Mouse (Mus musculus) heart, postnatal 25 days (tissue): ENCODE data around the gene Lzts2. TPM values are rescaled to one million over a fixed set of nuclear protein-coding genes. Genes with fewer than 3 reads are reported as not detected.
"Not testable (repeated sequence)": the region's sequence is repeated elsewhere in the genome, so short reads cannot be mapped to it uniquely, and the experiment has no call there.

Experiments
- DNase-seq: peaks from one replicate; pipeline ENCODE4 v3.0.0; 2022; ENCODE audit warnings: low spot score
- intact Hi-C: fragments of 180-260 bp; cut with DNase I; formaldehyde crosslinking; loops from one replicate; pipeline ENCODE4 v1.15.1; 2025
- total RNA-seq, 2 experiments: library from RNA; stranded (reverse); gene quantifications; 2 replicates each; pipeline ENCODE4 v1.2.3; 2021

Gene Lzts2
- total RNA-seq, 2 experiments from 2014 or later, result 52.0 to 69.7 TPM

GRCm38 (mm10) chr19:45020348-45020747 lies 6.1 kb downstream of the Lzts2 start:
- peak; percentile 74 for DNase-seq

GRCm38 (mm10) chr19:45021362-45021761 lies 7.1 kb downstream of the Lzts2 start:
- intact Hi-C loops, result no loop called here
- no peak for DNase-seq

More at GRCm38 (mm10) chr19:45020348-45020747, 6.1 kb downstream of the Lzts2 start:
- intact Hi-C loops, result no loop called here

- intact Hi-C loops, result no loop called here
- DNase-seq, result no peak
Measured at GRCm38 (mm10) chr19:45023993-45024392, 9.8 kb downstream of the Lzts2 start.

- DNase-seq, result no peak
- intact Hi-C loops, result no loop called here
Measured at GRCm38 (mm10) chr19:45024775-45025174, 10.6 kb downstream of the Lzts2 start.

GRCm38 (mm10) chr19:45025937-45026568 lies 11.8 kb downstream of the Lzts2 start:
- DNase-seq, result no peak
- intact Hi-C loops, result no loop called here

- intact Hi-C loops, result no loop called here
- DNase-seq, result no peak
Measured at GRCm38 (mm10) chr19:45026958-45027670, 12.9 kb downstream of the Lzts2 start.

- intact Hi-C loops, result no loop called here
- DNase-seq, result no peak
Measured at GRCm38 (mm10) chr19:45027848-45028247, 13.6 kb downstream of the Lzts2 start.

GRCm38 (mm10) chr19:45028746-45029145 lies 14.5 kb downstream of the Lzts2 start:
- intact Hi-C loops, result no loop called here
- no peak for DNase-seq

- intact Hi-C loops, result no loop called here
- DNase-seq, result no peak
Measured at GRCm38 (mm10) chr19:45029571-45029970, 15.4 kb downstream of the Lzts2 start.

- no peak for DNase-seq
- intact Hi-C loops, result loop anchor here (5.0 to 10.0 kb wide), 2 partner anchors 45 to 98 kb away; partner anchors contain the start of genes Sema4g and Slf2
Measured at GRCm38 (mm10) chr19:45030111-45030510, 15.9 kb downstream of the Lzts2 start.

- peak; percentile 59 for DNase-seq
- intact Hi-C loops, result loop anchor here (1.0 to 10.0 kb wide), 3 partner anchors 18 to 99 kb away; partner anchors contain the start of genes Sema4g and Slf2
Measured at GRCm38 (mm10) chr19:45030746-45031693, 16.8 kb downstream of the Lzts2 start.

- DNase-seq, result peak; percentile 53
- intact Hi-C loops, result loop anchor here (1.0 to 10.0 kb wide), 3 partner anchors 18 to 99 kb away; partner anchors contain the start of genes Sema4g and Slf2
Measured at GRCm38 (mm10) chr19:45031780-45032179, 17.6 kb downstream of the Lzts2 start.

- DNase-seq, result no peak
- intact Hi-C loops, result loop anchor here (5.0 to 10.0 kb wide), 2 partner anchors 48 to 100 kb away; partner anchors contain the start of genes Sema4g and Slf2
Measured at GRCm38 (mm10) chr19:45032570-45033332, 18.5 kb downstream of the Lzts2 start.

GRCm38 (mm10) chr19:45036867-45037266 lies 22.7 kb downstream of the Lzts2 start:
- intact Hi-C loops, result loop anchor here (10.0 kb wide), 1 partner anchor 52 kb away; the partner anchor contains the start of gene Sema4g
- no peak for DNase-seq

- intact Hi-C loops, result loop anchor here (10.0 kb wide), 1 partner anchor 53 kb away; the partner anchor contains the start of gene Sema4g
- not testable (repeated sequence) for DNase-seq
Measured at GRCm38 (mm10) chr19:45038198-45038597, 24.0 kb downstream of the Lzts2 start.

- DNase-seq, result no peak
- intact Hi-C loops, result no loop called here
Measured at GRCm38 (mm10) chr19:45040214-45040613, 26.0 kb downstream of the Lzts2 start.

- DNase-seq, result no peak
- intact Hi-C loops, result no loop called here
Measured at GRCm38 (mm10) chr19:45044389-45044927, 30.2 kb downstream of the Lzts2 start.

GRCm38 (mm10) chr19:45045236-45045635 lies 31.0 kb downstream of the Lzts2 start:
- no peak for DNase-seq

GRCm38 (mm10) chr19:45045651-45046050 lies 31.4 kb downstream of the Lzts2 start, which contains the start of gene Pdzd7:
Pdzd7 (minus strand) TSS chr19:45045717.
- intact Hi-C loops, result no loop called here
- no peak for DNase-seq

More at GRCm38 (mm10) chr19:45045236-45045635, 31.0 kb downstream of the Lzts2 start:
- intact Hi-C loops, result no loop called here
